Mouse (Mus musculus): Measurements from ENCODE around the gene Zfp418. TPM values are rescaled to one million over a fixed set of nuclear protein-coding genes. Genes with fewer than 3 reads are reported as not detected.
"Not testable (repeated sequence)": the region's sequence is repeated elsewhere in the genome, so short reads cannot be mapped to it uniquely, and the experiment has no call there.

The Zfp418 gene
- polyA plus RNA-seq (2014; fragmentation: Nextera tagmentation; extraction: Ambion mirVana) = 3.6 and 4.2 TPM in 2 replicates

GRCm38 (mm10) chr7:7171227-7172147 lies at the start of gene Zfp418:
TSS of gene Zfp418 (plus strand) at chr7:7171330.
- Histone ChIP-seq H3K9ac (replicated peaks; ENCODE audit: low read length) (peak within 1 kb of the TSS; percentile 68), H3K27ac (replicated peaks; ENCODE audit: low read depth, low read length) (peak within 1 kb of the TSS; percentile 58), H3K4me2 (ENCODE audit: low read length) (peak within 1 kb of the TSS; percentile 71), H3K9me3 (ENCODE audit: control insufficient read depth, low read length) (no peaks in the 10 kb centered on the region), H3K36me3 (ENCODE audit: control insufficient read depth, insufficient read depth, low read length) (peaks cover 16% of the 10 kb centered on the region), H3K27me3 (ENCODE audit: control insufficient read depth, insufficient read depth, low read length) (no peaks in the 10 kb centered on the region), H3K4me3 (replicated peaks; ENCODE audit: low read depth, low read length) (peak within 1 kb of the TSS; percentile 54), H3K4me1 (ENCODE audit: control insufficient read depth, insufficient read depth, low read length) (peaks cover 7% of the 10 kb centered on the region; the same call in 1 of the 2 replicates)
- WGBS = 2% methylated on average over 26 of the region's 26 CpGs
- ATAC-seq (ENCODE audit: low FRiP score, low TSS enrichment) (peak; percentile 96), DNase-seq (peak; percentile 89)

- Histone ChIP-seq H3K4me2 (ENCODE audit: low read length) (peak overlapping the region; percentile 64), H3K36me3 (ENCODE audit: control insufficient read depth, insufficient read depth, low read length) (peaks cover 22% of the 10 kb centered on the region), H3K27ac (replicated peaks; ENCODE audit: low read depth, low read length) (no peak overlapping the region), H3K9ac (replicated peaks; ENCODE audit: low read length) (no peak overlapping the region), H3K9me3 (ENCODE audit: control insufficient read depth, low read length) (no peaks in the 10 kb centered on the region), H3K4me1 (ENCODE audit: control insufficient read depth, insufficient read depth, low read length) (peaks cover 10% of the 10 kb centered on the region; the same call in 1 of the 2 replicates), H3K4me3 (replicated peaks; ENCODE audit: low read depth, low read length) (peak overlapping the region; percentile 61), H3K27me3 (ENCODE audit: control insufficient read depth, insufficient read depth, low read length) (no peaks in the 10 kb centered on the region)
- WGBS = 50% methylated on average over 6 of the region's 6 CpGs
- ATAC-seq (ENCODE audit: low FRiP score, low TSS enrichment) = no peak; the same call in 1 of the 2 replicates
- no peak for DNase-seq
Measured at GRCm38 (mm10) chr7:7121602-7121980, 49.5 kb upstream of the Zfp418 start.

- not testable (repeated sequence) for H3K4me2 ChIP-seq (ENCODE audit: low read length); H3K4me1 ChIP-seq (ENCODE audit: control insufficient read depth, insufficient read depth, low read length); H3K4me3 ChIP-seq (replicated peaks; ENCODE audit: low read depth, low read length); H3K27me3 ChIP-seq (ENCODE audit: control insufficient read depth, insufficient read depth, low read length); H3K9me3 ChIP-seq (ENCODE audit: control insufficient read depth, low read length); DNase-seq; H3K9ac ChIP-seq (replicated peaks; ENCODE audit: low read length); H3K27ac ChIP-seq (replicated peaks; ENCODE audit: low read depth, low read length); ATAC-seq (ENCODE audit: low FRiP score, low TSS enrichment)
- WGBS = 96% methylated on average over 14 of the region's 15 CpGs
- peaks cover 27% of the 10 kb centered on the region for H3K36me3 ChIP-seq (ENCODE audit: control insufficient read depth, insufficient read depth, low read length)
Measured at GRCm38 (mm10) chr7:7130491-7131124, 40.5 kb upstream of the Zfp418 start.

- Histone ChIP-seq H3K4me3 (replicated peaks; ENCODE audit: low read depth, low read length) (no peak overlapping the region), H3K4me2 (ENCODE audit: low read length) (no peak overlapping the region), H3K27me3 (ENCODE audit: control insufficient read depth, insufficient read depth, low read length) (no peaks in the 10 kb centered on the region), H3K4me1 (ENCODE audit: control insufficient read depth, insufficient read depth, low read length) (peaks cover 15% of the 10 kb centered on the region), H3K36me3 (ENCODE audit: control insufficient read depth, insufficient read depth, low read length) (peaks cover 27% of the 10 kb centered on the region), H3K27ac (replicated peaks; ENCODE audit: low read depth, low read length) (no peak overlapping the region), H3K9ac (replicated peaks; ENCODE audit: low read length) (no peak overlapping the region), H3K9me3 (ENCODE audit: control insufficient read depth, low read length) (0 out of 2 replicates have a peak, but pooled peaks cover 3% of the 10 kb centered on the region)
- WGBS = 64% methylated on average over 8 of the region's 8 CpGs
- ATAC-seq (ENCODE audit: low FRiP score, low TSS enrichment) (no peak), DNase-seq (no peak)
Measured at GRCm38 (mm10) chr7:7132751-7133150, 38.4 kb upstream of the Zfp418 start.

GRCm38 (mm10) chr7:7136379-7136866 lies 34.7 kb upstream of the Zfp418 start, which contains the start of gene Zfp773:
TSS of gene Zfp773 (minus strand) at chr7:7136755.
- ATAC-seq (ENCODE audit: low FRiP score, low TSS enrichment) (peak; percentile 95), DNase-seq (peak; percentile 89)
- H3K27me3 ChIP-seq (ENCODE audit: control insufficient read depth, insufficient read depth, low read length) = no peaks in the 10 kb centered on the region
- peaks cover 19% of the 10 kb centered on the region for H3K36me3 ChIP-seq (ENCODE audit: control insufficient read depth, insufficient read depth, low read length)
- peak within 1 kb of the TSS; percentile 54 for H3K4me3 ChIP-seq (replicated peaks; ENCODE audit: low read depth, low read length)
- no peaks in the 10 kb centered on the region for H3K9me3 ChIP-seq (ENCODE audit: control insufficient read depth, low read length)
- H3K9ac ChIP-seq (replicated peaks; ENCODE audit: low read length) = peak within 1 kb of the TSS; percentile 80
- peak within 1 kb of the TSS; percentile 66 for H3K4me2 ChIP-seq (ENCODE audit: low read length)
- H3K27ac ChIP-seq (replicated peaks; ENCODE audit: low read depth, low read length) = peak within 1 kb of the TSS; percentile 92
- WGBS = 5% methylated on average over 16 of the region's 16 CpGs
- peaks cover 15% of the 10 kb centered on the region for H3K4me1 ChIP-seq (ENCODE audit: control insufficient read depth, insufficient read depth, low read length)

DNA sequence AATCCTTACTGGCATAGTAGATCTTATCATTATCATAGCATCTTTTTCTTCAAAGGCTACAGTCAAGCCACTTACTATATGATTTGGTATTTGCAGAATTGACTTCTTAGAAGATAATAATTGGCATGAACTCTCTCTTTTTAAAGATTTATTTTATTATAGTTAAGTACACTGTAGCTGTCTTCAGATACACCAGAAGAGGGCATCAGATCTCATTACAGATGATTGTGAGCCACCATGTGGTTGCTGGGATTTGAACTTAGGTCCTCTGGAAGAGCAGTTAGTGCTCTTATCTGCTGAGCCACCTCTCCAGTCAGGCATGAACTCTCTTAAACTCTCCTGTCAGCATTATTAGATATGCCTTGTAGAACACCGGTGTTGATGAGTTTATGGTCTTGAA lies 26.9 kb upstream of the Zfp418 start:
- no peak for ATAC-seq (ENCODE audit: low FRiP score, low TSS enrichment)
- H3K4me3 ChIP-seq (replicated peaks; ENCODE audit: low read depth, low read length) = no peak overlapping the region

DNA sequence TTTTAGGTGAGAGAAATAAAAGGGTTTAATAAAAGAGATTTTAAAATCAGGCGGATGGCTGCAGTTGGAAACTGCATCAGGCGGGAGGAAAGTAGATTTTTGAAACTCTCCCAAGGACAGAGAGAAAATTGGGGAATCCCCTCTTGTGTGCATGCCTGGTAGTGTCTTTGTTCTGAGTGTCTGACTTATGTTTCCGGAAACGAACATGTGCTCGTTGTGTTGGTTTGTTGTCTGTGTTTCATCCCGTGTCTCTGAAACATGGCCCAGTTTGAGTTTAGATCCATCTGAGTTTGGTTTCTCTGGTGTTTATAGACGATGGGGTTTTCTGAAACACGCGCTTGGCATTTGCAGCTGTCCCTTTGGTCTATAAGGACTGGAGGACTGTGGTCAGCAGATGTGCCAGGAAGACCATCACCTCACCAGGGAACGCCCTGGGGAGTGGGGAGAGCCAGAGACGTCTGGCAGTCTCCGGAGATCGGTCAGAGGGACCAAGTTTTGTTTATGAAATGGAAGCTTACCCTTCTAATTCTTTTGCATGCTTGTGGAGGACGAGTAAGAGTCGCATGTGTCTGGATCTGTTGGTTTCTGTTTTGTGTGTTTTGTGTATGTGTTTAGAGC lies 25.0 kb upstream of the Zfp418 start:
- Histone ChIP-seq H3K4me1 (ENCODE audit: control insufficient read depth, insufficient read depth, low read length) (no peaks in the 10 kb centered on the region), H3K4me2 (ENCODE audit: low read length) (no peak overlapping the region), H3K27me3 (ENCODE audit: control insufficient read depth, insufficient read depth, low read length) (no peaks in the 10 kb centered on the region), H3K9ac (replicated peaks; ENCODE audit: low read length) (no peak overlapping the region), H3K4me3 (replicated peaks; ENCODE audit: low read depth, low read length) (no peak overlapping the region), H3K9me3 (ENCODE audit: control insufficient read depth, low read length) (no peaks in the 10 kb centered on the region), H3K36me3 (ENCODE audit: control insufficient read depth, insufficient read depth, low read length) (no peaks in the 10 kb centered on the region), H3K27ac (replicated peaks; ENCODE audit: low read depth, low read length) (no peak overlapping the region)
- ATAC-seq (ENCODE audit: low FRiP score, low TSS enrichment) (no peak), DNase-seq (no peak)
- 94% methylated on average over 15 of the region's 15 CpGs for WGBS

More for the DNA sequence above, 26.9 kb upstream of the Zfp418 start:
- no peaks in the 10 kb centered on the region for H3K9me3 ChIP-seq (ENCODE audit: control insufficient read depth, low read length)
- no peak overlapping the region for H3K27ac ChIP-seq (replicated peaks; ENCODE audit: low read depth, low read length)
- H3K4me1 ChIP-seq (ENCODE audit: control insufficient read depth, insufficient read depth, low read length) = no peaks in the 10 kb centered on the region
- H3K4me2 ChIP-seq (ENCODE audit: low read length) = no peak overlapping the region
- 90% methylated on average over 1 of the region's 1 CpGs for WGBS
- no peaks in the 10 kb centered on the region for H3K36me3 ChIP-seq (ENCODE audit: control insufficient read depth, insufficient read depth, low read length)
- H3K27me3 ChIP-seq (ENCODE audit: control insufficient read depth, insufficient read depth, low read length) = no peaks in the 10 kb centered on the region
- no peak for DNase-seq
- no peak overlapping the region for H3K9ac ChIP-seq (replicated peaks; ENCODE audit: low read length)

GRCm38 (mm10) chr7:7185897-7186296 lies 14.8 kb downstream of the Zfp418 start:
- no peaks in the 10 kb centered on the region for H3K4me1 ChIP-seq (ENCODE audit: control insufficient read depth, insufficient read depth, low read length)
- ATAC-seq (ENCODE audit: low FRiP score, low TSS enrichment) = no peak

More at GRCm38 (mm10) chr7:7185897-7186296, 14.8 kb downstream of the Zfp418 start:
- no peak overlapping the region for H3K4me2 ChIP-seq (ENCODE audit: low read length)
- 96% methylated on average over 1 of the region's 1 CpGs for WGBS
- no peak overlapping the region for H3K27ac ChIP-seq (replicated peaks; ENCODE audit: low read depth, low read length)
- H3K4me3 ChIP-seq (replicated peaks; ENCODE audit: low read depth, low read length) = no peak overlapping the region
- DNase-seq = no peak
- H3K9ac ChIP-seq (replicated peaks; ENCODE audit: low read length) = no peak overlapping the region
- no peaks in the 10 kb centered on the region for H3K9me3 ChIP-seq (ENCODE audit: control insufficient read depth, low read length)
- no peaks in the 10 kb centered on the region for H3K27me3 ChIP-seq (ENCODE audit: control insufficient read depth, insufficient read depth, low read length)
- H3K36me3 ChIP-seq (ENCODE audit: control insufficient read depth, insufficient read depth, low read length) = peaks cover 26% of the 10 kb centered on the region

Data from midbrain, embryonic 14.5 days (tissue).